Mouse (Mus musculus) kidney, adult 2 months (tissue): ENCODE measurements at regions not wholly inside any gene's neighbourhood (a gene's known extent, or its start where the extent isn't known, plus 50 kb on each side); places are given as distances from the start of the nearest gene placed in this dataset.

Experiments used
- CTCF ChIP-seq: fragments of 200-500 bp; conservative IDR thresholded peaks from 2 replicates; pipeline ENCODE4 v1.5.1; 2011; ENCODE audit warnings: low read depth, mild to moderate bottlenecking, control low read depth, low read length, moderate library complexity, mixed read lengths; ENCODE audit not compliant: insufficient read depth, insufficient read length
- POLR2A ChIP-seq: fragments of 200-500 bp; IDR thresholded peaks from one replicate; pipeline ENCODE4 v1.6.1; 2011; ENCODE audit warnings: low read depth, low read length, control low read depth

DNA sequence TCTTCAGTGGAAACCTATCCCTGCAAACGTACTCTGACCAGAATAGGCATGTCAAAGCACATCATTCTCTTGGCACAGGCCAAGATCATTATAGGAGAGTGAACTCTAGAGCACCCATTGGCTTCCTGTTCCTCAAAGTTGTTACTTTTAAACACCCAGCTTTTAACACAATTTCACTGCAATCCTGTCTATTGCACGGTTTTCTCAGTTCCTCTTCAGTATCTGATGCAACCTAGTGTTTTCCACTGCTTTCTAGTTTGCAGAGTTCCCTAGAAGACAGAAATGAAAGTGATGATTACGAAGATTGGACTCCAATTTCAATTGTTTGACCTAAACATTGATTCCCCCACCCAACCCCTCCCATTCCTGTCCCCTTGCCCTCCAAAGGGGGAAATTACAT is 64.8 kb upstream of the Il6 start:
- TF ChIP-seq POLR2A (no peak), CTCF (no peak)
